Mouse (Mus musculus) Muller cell, postnatal 12 days (primary cell): ENCODE results near the gene Ralgps2.
A peak's percentile ranks its signal among the peaks of the same experiment; 100 is the strongest.

Experiments
- DNase-seq: peaks from one replicate; pipeline ENCODE4 v3.0.0-alpha.2; 2015; ENCODE audit errors: inconsistent ontology term

The Ralgps2 gene

GRCm38 (mm10) chr1:156955926-156956760 is 16.7 kb upstream of the Ralgps2 start:
- no peak for DNase-seq

DNA sequence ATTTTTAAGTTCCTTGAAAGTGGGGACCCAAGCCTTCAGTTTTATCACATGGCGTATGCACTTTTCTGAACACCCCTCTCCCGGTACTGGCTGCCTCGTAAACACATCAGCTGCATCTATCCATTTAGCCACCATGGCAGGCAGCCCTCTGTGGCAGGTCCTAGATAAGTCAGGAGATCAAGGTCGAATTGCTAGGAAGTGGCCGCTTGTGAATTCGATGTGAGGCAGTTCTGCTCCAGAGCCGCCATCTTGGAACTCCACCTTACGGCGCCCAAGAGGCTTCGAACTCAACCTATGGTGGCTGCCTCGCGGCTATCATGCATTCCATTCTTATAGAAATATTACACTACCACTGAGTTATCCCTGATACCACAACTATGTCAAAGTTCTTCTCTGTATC is 14.8 kb upstream of the Ralgps2 start:
- DNase-seq, result no peak

GRCm38 (mm10) chr1:156950354-156950753 is 10.9 kb upstream of the Ralgps2 start:
- no peak for DNase-seq

- DNase-seq, result no peak
These were observed 1.2 kb upstream of the Ralgps2 start for GRCm38 (mm10) chr1:156940584-156940983.

DNA sequence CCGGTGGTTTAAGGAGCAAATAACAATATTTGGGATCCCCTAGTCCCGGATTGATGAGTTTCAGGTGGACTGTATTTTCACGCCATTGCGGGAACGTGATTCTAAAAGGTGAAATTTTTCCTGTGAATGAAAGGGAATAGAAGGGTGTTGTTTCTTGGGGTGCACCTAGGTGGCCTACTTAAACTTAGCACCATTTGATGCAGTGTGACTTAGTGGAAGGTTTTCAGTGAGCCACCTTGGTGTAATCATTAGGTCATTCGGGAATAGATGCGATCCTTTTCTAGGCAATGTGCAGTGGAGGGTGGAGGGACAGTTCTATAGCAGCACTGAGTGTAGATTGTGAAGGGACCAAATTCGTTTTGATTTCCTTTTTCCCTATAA is 706 bp upstream of the Ralgps2 start:
- no peak for DNase-seq

DNA sequence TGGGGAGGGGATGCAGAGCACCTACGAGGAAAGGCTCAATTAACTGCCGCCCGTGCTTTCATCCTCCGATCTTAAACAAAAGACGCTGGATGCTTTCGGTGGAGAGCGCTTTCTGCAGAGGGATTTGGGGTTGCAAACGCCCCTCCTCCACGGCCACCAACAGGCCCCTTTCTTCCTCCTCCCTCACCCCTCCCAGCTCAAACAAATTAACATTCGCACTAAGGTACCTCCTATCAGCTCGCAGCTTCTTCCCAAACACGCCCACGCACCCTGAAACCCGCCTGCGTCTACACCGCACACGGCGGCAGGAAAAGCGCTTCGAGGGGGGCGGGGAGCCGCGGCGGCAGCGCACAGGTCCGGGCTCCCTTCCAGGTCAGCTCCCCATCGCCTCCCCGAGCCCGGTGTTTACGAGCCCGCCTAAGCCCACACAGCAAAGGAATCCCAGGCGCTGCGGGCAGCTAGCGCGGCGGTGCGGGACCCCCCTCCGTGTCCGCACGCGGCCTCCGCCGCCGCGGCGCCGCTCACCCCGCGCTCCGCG is 652 bp downstream of the Ralgps2 start:
- DNase-seq, result peak; percentile 75

DNA sequence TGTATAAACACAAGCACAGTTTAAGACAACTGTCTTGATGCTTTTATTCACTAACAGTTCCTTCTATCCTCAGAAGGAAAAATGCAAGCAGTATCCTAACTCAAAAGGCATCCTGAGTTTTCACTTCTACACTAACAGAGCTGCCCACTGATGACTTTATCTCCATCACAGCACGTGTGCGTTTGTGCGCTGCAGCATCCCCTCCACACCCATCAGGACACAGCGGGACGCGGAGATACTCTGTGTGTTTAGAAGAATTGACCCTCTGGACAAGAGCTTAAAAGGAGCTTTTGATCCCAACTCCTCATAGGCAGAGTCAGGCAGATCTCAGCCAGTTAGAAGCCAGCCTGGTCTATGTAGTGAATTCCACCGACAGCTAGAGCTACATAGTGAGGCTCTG is 2.0 kb downstream of the Ralgps2 start:
- DNase-seq, result no peak

DNA sequence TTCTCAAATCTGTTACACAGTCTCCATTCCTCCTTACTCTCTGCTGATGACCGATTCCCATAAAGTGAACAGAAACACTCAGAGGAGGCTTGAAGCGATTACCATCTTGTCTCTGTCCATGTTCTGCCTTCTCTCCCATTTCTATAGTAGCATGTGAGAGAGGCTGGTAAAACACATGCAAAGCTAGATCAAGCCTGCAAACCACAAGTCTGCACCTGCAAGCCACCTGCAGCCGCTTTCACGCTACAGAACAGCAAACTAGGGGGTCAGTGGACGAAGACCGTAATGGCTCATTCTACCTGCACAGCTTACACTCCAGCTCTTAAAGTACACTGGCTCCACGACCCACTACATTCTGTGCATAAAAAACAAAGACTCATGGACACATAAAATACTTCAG is 5.7 kb downstream of the Ralgps2 start:
- no peak for DNase-seq

DNA sequence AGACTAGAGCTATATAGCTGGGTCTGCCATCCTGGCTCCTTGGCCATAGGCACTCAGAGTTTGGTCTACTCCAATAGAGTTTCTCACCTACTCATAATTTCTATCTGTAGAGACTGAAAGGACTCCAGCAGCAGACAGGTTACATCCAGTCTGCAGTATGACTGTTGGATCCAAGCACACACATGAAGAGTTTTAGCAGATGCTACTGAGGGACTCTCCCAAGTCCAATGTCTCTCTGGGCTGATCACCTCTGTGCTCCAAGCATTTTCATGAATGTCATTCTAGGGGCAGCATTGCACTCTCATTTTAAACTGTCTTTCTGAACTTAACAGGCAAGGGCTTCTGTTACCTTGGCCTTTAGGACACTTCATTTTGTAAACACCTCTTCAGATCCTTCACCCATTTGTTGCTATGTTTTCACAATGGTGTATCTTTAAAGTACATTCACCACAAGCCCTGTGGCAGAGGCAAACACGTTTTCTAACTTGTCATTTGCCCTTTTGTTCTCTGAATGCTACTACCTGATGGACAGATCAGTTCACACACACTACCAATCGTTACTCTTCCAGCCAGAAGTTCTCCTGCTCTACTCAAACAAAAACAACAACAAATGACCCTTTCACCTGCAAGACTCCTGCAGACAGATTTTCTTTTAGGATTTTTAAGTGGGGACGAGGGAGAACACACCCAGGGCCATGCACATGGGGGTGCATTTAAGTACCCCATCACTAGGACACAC is 7.2 kb downstream of the Ralgps2 start:
- no peak for DNase-seq

DNA sequence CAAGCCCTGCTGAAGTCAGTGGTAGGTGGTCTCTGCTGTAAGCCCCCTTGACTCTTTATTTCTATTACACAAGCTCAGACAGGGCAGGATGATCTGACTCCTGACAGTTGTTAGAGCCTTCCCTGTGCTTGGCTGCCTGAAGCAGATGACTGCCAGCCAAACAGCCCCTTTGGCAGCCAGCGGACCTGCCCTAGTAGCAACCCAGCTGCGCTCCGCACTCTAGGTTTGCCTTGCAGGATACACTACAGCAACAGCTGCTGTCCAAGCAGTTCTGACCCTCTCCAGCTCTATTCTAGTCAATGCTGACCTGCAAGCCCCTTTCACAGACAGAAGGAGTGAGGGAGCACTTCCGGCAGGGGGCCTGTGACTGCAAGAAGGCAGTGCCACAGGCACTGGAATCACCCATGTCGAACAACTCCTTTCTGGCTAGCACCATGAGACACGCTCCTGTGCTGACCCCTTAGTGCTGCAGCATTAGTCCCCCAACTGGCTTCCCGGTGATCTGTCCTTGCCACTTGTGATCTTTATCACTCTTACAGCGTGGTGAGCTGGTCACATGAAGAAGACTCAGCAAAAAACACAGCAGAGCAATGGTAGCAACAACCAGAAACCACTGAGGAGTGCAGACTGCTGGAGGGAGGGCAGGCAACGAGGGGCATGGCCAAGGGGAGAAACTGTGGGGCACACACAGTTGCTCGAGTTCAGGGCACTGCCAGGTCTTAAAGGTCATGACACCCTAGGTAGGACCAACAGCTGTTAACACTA is 8.1 kb downstream of the Ralgps2 start:
- no peak for DNase-seq

DNA sequence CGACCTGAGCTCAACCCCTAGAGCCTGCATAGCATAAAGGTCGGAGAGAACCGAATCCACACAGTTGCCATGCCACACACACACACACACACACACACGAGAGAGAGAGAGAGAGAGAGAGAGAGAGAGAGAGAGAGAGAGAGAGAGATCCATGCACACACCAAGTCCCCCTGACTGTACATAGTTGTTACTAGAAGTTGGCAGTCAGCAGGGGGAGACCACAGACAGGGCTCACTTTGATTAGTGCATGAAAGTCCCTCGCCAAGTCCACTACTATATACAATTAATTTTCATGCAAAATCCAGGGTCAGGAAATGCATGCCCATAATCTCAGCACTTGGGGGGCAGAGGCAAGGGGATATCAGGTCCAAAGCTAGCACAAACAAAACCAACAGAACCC is 9.2 kb downstream of the Ralgps2 start:
- no peak for DNase-seq

DNA sequence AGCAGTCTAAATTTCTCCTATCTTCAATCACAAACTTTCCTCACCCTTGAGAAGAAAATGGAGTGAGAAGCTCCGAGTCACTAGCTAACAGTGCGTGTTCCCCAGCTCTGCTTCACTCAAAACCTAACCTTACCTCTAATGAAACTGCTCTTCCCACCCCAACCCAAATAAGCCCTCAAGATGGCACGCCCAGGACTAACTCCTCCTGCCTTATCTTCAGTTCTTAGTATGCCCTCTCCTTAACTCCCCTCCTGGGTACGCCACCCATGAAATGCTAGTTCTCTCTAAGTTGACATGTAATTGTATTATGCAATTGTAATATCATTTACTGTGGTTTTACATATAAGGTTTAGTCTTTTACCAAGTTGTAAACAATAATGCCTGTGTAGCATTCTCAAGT is 11.2 kb downstream of the Ralgps2 start:
- DNase-seq, result no peak

DNA sequence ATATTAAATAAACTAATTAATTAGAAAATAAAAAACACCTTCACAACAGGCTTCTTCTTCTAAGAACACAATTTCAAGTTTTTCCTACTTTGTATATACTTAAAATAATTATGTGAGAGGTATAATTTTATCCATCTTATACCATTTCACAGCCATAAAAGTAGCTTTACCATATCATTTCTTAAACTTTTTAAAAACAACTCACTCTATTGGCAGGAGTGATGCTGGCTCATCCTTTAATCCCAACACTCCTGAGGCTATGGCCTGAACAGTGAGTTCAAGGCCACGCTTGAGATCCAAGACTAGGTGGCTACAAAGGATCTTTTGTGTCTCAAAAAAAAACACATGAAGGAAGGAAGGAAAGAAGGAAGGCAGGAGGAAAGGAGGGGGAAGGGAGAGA is 15.9 kb downstream of the Ralgps2 start:
- DNase-seq, result no peak

- DNase-seq, result no peak
These were observed 16.5 kb downstream of the Ralgps2 start for GRCm38 (mm10) chr1:156922921-156923320.

DNA sequence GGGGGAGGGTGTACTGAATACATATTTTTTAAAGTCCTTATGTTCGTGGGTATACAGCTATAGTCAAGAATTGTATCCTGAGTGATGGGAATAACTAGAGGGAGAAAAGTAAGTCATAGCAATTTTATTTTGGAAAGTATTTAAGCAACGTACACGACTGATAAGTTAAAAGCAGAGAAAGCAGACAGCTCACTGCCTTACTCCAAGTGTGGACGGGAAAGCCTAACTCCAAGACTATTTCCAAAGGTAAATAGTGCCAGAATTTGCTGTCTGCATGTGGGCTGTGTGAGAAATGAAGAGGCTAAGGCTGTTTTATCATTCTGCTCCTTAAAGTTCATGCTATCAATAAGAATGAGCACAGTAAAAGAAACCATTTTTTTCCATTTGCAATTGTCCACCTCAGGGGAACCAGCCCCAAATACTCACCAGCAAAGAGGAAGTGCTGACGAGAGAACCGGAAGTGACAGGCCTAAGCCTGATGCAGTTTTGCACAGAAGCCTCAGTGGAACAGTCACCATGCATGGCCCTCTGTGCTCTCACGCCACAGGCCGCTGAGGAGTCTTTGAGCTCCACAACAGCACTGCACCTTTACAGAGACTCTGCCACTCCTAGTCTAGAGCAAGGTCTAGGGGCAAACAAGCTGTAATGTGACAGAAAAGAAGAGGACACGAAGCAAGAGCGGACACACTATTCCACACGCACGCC is 18.0 kb downstream of the Ralgps2 start:
- DNase-seq, result no peak

- peak; percentile 53 for DNase-seq
These were observed 22.0 kb downstream of the Ralgps2 start for GRCm38 (mm10) chr1:156917460-156917859.

GRCm38 (mm10) chr1:156916361-156916760 is 23.1 kb downstream of the Ralgps2 start:
- no peak for DNase-seq

GRCm38 (mm10) chr1:156914942-156915341 is 24.5 kb downstream of the Ralgps2 start:
- DNase-seq, result no peak

DNA sequence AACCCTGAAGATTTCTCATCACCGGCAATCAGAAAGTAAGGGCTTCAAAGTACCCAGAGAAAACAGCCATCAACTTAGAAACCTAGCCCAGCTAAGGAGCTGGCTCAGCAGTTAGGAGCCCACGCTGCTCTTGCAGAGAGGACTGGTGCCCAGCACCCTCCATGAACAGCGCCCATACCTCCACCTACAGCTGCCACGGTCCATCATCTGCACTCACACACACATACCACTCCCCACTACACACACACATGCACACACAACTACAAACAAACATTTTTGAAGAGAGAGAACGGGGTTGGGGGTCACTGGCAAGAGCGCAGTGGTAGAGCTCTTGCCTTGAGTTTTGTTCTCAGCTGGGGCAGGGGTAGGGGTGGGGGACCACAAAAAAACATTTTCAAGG is 26.2 kb downstream of the Ralgps2 start:
- no peak for DNase-seq

- DNase-seq, result peak; percentile 26
These were observed 28.5 kb downstream of the Ralgps2 start for GRCm38 (mm10) chr1:156910948-156911347.

GRCm38 (mm10) chr1:156909866-156910265 is 29.6 kb downstream of the Ralgps2 start:
- DNase-seq, result no peak

DNA sequence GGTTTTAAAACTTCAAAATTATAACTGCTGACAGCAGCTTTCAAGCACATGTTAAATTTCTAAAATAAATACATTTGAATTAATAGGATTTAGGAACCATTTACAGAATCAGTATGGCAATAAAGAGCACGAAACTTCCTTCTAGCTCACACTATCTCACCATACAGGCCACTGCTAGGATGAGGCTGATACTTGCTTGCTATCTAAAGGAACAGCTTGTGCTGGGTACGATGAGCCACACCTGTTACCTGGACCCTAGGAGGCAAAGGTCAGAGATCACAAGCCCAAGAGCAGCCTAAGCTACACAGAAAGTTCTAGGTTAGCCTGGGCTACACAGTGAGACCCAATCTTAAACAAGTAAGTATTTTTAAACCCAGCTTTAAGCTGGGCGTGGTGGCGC is 30.2 kb downstream of the Ralgps2 start:
- no peak for DNase-seq
